Mouse (Mus musculus): ENCODE data around the gene Gm21488. TPM values are rescaled to one million over a fixed set of nuclear protein-coding genes. Genes with fewer than 3 reads are reported as not detected.

The Gm21488 gene
- polyA plus RNA-seq (2014; fragmentation: Illumina TruSeq; extraction: RNeasy Lipid Tissue Mini Kit (QIAGEN cat#74804); ENCODE audit: insufficient read depth, low read depth, low replicate concordance): not detected

DNA sequence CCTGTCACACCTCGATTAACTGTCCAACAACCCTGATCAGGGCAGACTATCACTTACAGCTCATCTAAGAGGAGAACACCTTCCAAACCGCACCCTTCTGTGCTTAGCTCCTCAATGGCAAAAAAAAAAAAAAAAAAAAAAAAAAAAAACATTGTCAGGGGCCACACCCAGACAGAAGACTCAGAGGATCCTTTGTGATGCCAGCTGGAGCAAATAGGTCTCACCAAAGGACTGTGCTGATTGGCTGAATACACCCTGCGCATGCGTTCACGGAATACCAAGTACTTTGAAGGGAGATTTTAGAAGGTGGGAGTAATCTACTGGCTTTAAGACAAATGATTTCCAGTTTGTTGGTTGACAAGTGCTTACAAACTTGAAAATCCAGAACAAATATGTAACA, at the start of gene Gm21488:
Gm21488 (minus strand) TSS at position 101 of the 400 bp plus-strand sequence.

